Mouse (Mus musculus) thymus, postnatal 14 days (tissue): ENCODE measurements around the gene Olfr1339.
A peak's percentile ranks its signal among the peaks of the same experiment; 100 is the strongest.

Source experiments
- DNase-seq: peaks from one replicate; pipeline ENCODE4 v3.0.0; 2021

The Olfr1339 gene

GRCm38 (mm10) chr4:118731875-118732274 lies at the start of gene Olfr1339:
Olfr1339 (plus strand) TSS chr4:118732175.
- DNase-seq: no peak

- DNase-seq: no peak
Measured at GRCm38 (mm10) chr4:118687086-118687485, 44.9 kb upstream of the Olfr1339 start.

GRCm38 (mm10) chr4:118692412-118692973 lies 39.5 kb upstream of the Olfr1339 start, which contains the start of gene Olfr1342:
Olfr1342 (minus strand) TSS chr4:118692756.
- DNase-seq: peak; percentile 15

GRCm38 (mm10) chr4:118693812-118694211 lies 38.2 kb upstream of the Olfr1339 start:
- no peak for DNase-seq

- DNase-seq: no peak
Measured at GRCm38 (mm10) chr4:118703223-118703622, 28.8 kb upstream of the Olfr1339 start, which contains the start of gene Olfr1341. Olfr1341 (plus strand) TSS chr4:118703523.

- no peak for DNase-seq
Measured at GRCm38 (mm10) chr4:118708086-118708485, 23.9 kb upstream of the Olfr1339 start.

- no peak for DNase-seq
Measured at GRCm38 (mm10) chr4:118711656-118712055, 20.3 kb upstream of the Olfr1339 start.

- DNase-seq: no peak
Measured at GRCm38 (mm10) chr4:118719838-118720237, 12.1 kb upstream of the Olfr1339 start, which contains the start of gene Olfr1340. Olfr1340 (plus strand) TSS chr4:118720138.

GRCm38 (mm10) chr4:118721742-118722483 lies 10.1 kb upstream of the Olfr1339 start:
- peak; percentile 9 for DNase-seq

- DNase-seq: no peak
Measured at GRCm38 (mm10) chr4:118739574-118739973, 7.6 kb downstream of the Olfr1339 start.

GRCm38 (mm10) chr4:118740988-118741698 lies 9.2 kb downstream of the Olfr1339 start:
- DNase-seq: no peak

- no peak for DNase-seq
Measured at GRCm38 (mm10) chr4:118741881-118742280, 9.9 kb downstream of the Olfr1339 start.

- DNase-seq: no peak
Measured at GRCm38 (mm10) chr4:118758637-118759036, 26.7 kb downstream of the Olfr1339 start, which contains the start of gene Olfr1338. Olfr1338 (minus strand) TSS chr4:118758737.

- DNase-seq: no peak
Measured at GRCm38 (mm10) chr4:118782486-118782885, 50.5 kb downstream of the Olfr1339 start, which contains the start of gene Olfr1337. Olfr1337 (minus strand) TSS chr4:118782586.
